Mouse (Mus musculus) ES-E14 (cell line): ENCODE measurements around the gene Phyhd1. TPM values are rescaled to one million over a fixed set of nuclear protein-coding genes. Genes with fewer than 3 reads are reported as not detected.
A peak's percentile ranks its signal among the peaks of the same experiment; 100 is the strongest.

Source experiments
- DNase-seq: peaks from one replicate; pipeline ENCODE4 v3.0.0-alpha.2; 2013; ENCODE audit warnings: low read depth, low spot score
- H3K27ac ChIP-seq: 2 replicates; pipeline ENCODE4 v1.5.1; 2012; ENCODE audit warnings: low read depth, mild to moderate bottlenecking, low read length, moderate library complexity, mixed read lengths; ENCODE audit not compliant: poor library complexity, insufficient read depth, severe bottlenecking
- H3K36me3 ChIP-seq: 2 replicates; pipeline ENCODE4 v1.6.1; 2012; ENCODE audit warnings: mild to moderate bottlenecking, low read length, moderate library complexity, mixed read lengths; ENCODE audit not compliant: control insufficient read depth, poor library complexity, insufficient read depth, severe bottlenecking
- H3K4me1 ChIP-seq, 2 experiments: fragments of 150-350 bp in 1 of 2; sonication (generic) in 1 of 2; 2 replicates each; pipeline ENCODE4 v1.6.1; 2012; ENCODE audit warnings: low read length in 2 of 2, mild to moderate bottlenecking in 1 of 2, mixed read lengths in 1 of 2; ENCODE audit not compliant: control insufficient read depth in 2 of 2, insufficient read depth in 2 of 2, poor library complexity in 1 of 2
- H3K4me3 ChIP-seq, 2 experiments: fragments of 150-350 bp in 1 of 2; sonication (generic) in 1 of 2; 2 replicates each; pipeline ENCODE4 v1.5.1; 2012; ENCODE audit warnings: low read length in 2 of 2, low read depth in 1 of 2, mild to moderate bottlenecking in 1 of 2, mixed read lengths in 1 of 2; ENCODE audit not compliant: insufficient read depth in 1 of 2, poor library complexity in 1 of 2, severe bottlenecking in 1 of 2
- H3K9ac ChIP-seq: 2 replicates; pipeline ENCODE4 v1.6.1; 2012; ENCODE audit warnings: low read depth, mild to moderate bottlenecking, low read length, mixed read lengths; ENCODE audit not compliant: poor library complexity, insufficient read depth, severe bottlenecking
- H3K9me3 ChIP-seq: fragments of 150-350 bp; sonication (generic); 2 replicates; pipeline ENCODE4 v1.6.1; 2012; ENCODE audit warnings: low read depth, mild to moderate bottlenecking, low read length; ENCODE audit not compliant: control insufficient read depth, insufficient read depth
- CHD2 ChIP-seq: IDR thresholded peaks from 2 replicates; pipeline ENCODE4 v1.6.1; 2014; ENCODE audit warnings: mild to moderate bottlenecking, low read depth, low read length, inconsistent platforms
- HCFC1 ChIP-seq: IDR thresholded peaks from 2 replicates; pipeline ENCODE4 v1.6.1; 2012; ENCODE audit warnings: low read length, inconsistent platforms, borderline replicate concordance; ENCODE audit not compliant: insufficient read depth
- MAFK ChIP-seq: IDR thresholded peaks from 2 replicates; pipeline ENCODE4 v1.6.1; 2014; ENCODE audit warnings: mild to moderate bottlenecking, low read depth, low read length, inconsistent platforms; ENCODE audit not compliant: insufficient read depth
- ZC3H11A ChIP-seq: IDR thresholded peaks from 2 replicates; pipeline ENCODE4 v1.6.1; 2012; ENCODE audit warnings: low read depth, mild to moderate bottlenecking, inconsistent platforms, low read length, borderline replicate concordance
- ZNF384 ChIP-seq: IDR thresholded peaks from 2 replicates; pipeline ENCODE4 v1.6.1; 2012; ENCODE audit warnings: low read depth, low read length, inconsistent platforms
- in situ Hi-C, 2 experiments: fragments of 600-800 bp; cut with MboI; formaldehyde crosslinking; loops; one replicate each; pipeline ENCODE4 v1.15.1; 2025; ENCODE audit warnings: low sequenced_read_pairs in 2 of 2, inconsistent platforms in 1 of 2; ENCODE audit not compliant: unreplicated experiment in 2 of 2
- total RNA-seq: library from RNA; depleted of rRNA; stranded (reverse); fragments of 300-350 nt; gene quantifications from 2 replicates; pipeline ENCODE4 v1.2.3, GENCODE M21; 2012

Gene Phyhd1
- total RNA-seq, 1 experiment = 2.7 TPM

DNA sequence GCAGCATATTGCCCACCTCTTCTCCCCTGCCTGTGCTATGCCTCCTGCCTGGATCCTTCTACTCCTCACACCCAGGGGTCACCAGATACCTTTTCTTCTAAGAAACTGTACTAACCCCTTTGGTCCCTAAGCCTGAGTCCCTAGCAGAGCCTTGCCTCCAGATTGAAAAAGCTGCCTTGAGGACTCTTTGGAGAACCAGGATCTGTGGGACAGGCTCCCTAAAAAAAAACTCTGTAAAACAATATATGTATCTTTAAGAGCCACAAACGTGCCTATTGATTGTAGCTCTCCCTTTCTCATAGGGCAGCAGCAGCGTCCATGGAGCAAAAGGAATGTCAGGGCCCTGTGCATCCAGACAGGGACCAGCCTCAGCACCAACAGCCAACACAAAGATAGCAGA is 25.7 kb upstream of the Phyhd1 start, which contains the start of gene Gm28035:
TSS of gene Gm28035 (plus strand) at position 301 of the 400 bp plus-strand sequence.
- in situ Hi-C loops = no loop called here
- H3K4me3 ChIP-seq = no peak within 1 kb of the TSS
- H3K36me3 ChIP-seq = peaks cover 9% of the 10 kb centered on the region; the same call in 1 of the 2 replicates
- H3K4me1 ChIP-seq = peaks cover 0 to 16% of the 10 kb centered on the region in 2 experiments; a peak in 1 of 4 replicates
- no peak for DNase-seq
- no peak for TF ChIP-seq ZC3H11A
- no peak for TF ChIP-seq CHD2
- TF ChIP-seq ZNF384 = no peak
- TF ChIP-seq HCFC1 = no peak
- TF ChIP-seq MAFK = no peak
- H3K9ac ChIP-seq = no peak within 1 kb of the TSS
- no peak within 1 kb of the TSS for H3K27ac ChIP-seq
- no peaks in the 10 kb centered on the region for H3K9me3 ChIP-seq

GRCm38 (mm10) chr2:30242509-30242908 is 23.5 kb upstream of the Phyhd1 start:
- TF ChIP-seq CHD2 (no peak), HCFC1 (no peak), MAFK (no peak), ZNF384 (no peak), ZC3H11A (no peak)
- Histone ChIP-seq H3K9me3 (no peaks in the 10 kb centered on the region), H3K27ac (peak overlapping the region; percentile 82), H3K36me3 (peaks cover 9% of the 10 kb centered on the region; the same call in 1 of the 2 replicates), H3K4me1 (peaks cover 0 to 16% of the 10 kb centered on the region in 2 experiments; a peak in 1 of 4 replicates), H3K4me3 (no peak overlapping the region), H3K9ac (no peak overlapping the region)
- DNase-seq = peak; percentile 62
- in situ Hi-C loops = no loop called here

GRCm38 (mm10) chr2:30243391-30243790 is 22.6 kb upstream of the Phyhd1 start:
- no peak overlapping the region for H3K9ac ChIP-seq
- peaks cover 0 to 16% of the 10 kb centered on the region in 2 experiments; a peak in 1 of 4 replicates for H3K4me1 ChIP-seq
- no peaks in the 10 kb centered on the region for H3K9me3 ChIP-seq
- DNase-seq = no peak
- peaks cover 12% of the 10 kb centered on the region; the same call in 1 of the 2 replicates for H3K36me3 ChIP-seq
- in situ Hi-C loops = no loop called here
- H3K4me3 ChIP-seq = no peak overlapping the region
- no peak for TF ChIP-seq MAFK
- TF ChIP-seq ZNF384 = no peak
- TF ChIP-seq HCFC1 = no peak
- no peak for TF ChIP-seq CHD2
- no peak for TF ChIP-seq ZC3H11A
- H3K27ac ChIP-seq = no peak overlapping the region

- in situ Hi-C loops = no loop called here
- peaks cover 16% of the 10 kb centered on the region; the same call in 1 of the 2 replicates for H3K36me3 ChIP-seq
- DNase-seq = no peak
These were observed 21.3 kb upstream of the Phyhd1 start for GRCm38 (mm10) chr2:30244595-30245178.

DNA sequence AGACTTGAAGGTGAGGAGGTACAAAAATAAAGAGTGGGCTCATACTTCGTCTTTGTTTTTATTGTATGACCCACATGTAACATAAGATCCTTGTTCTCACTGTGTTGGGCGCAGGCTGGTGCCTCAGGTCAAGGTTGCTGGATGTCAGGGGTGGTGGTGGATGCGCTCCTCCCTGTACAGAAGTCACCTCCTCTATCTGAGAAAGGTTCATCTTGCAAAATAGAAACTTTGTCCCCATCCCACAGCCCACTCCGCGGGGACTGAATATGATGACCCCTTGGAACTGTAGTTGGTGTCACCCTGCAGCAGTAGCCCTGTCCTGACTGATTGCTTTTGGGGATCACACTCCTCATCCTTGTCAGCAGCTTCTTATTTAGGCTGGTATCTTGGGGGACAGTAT is 19.0 kb upstream of the Phyhd1 start:
- in situ Hi-C loops = no loop called here
- Histone ChIP-seq H3K27ac (no peak overlapping the region), H3K36me3 (peaks cover 10% of the 10 kb centered on the region; the same call in 1 of the 2 replicates), H3K9me3 (no peaks in the 10 kb centered on the region), H3K4me1 (peaks cover 4 to 21% of the 10 kb centered on the region in 2 experiments), H3K4me3 (no peak overlapping the region), H3K9ac (no peak overlapping the region)
- TF ChIP-seq ZC3H11A (no peak), HCFC1 (no peak), ZNF384 (no peak), CHD2 (no peak), MAFK (no peak)
- DNase-seq = no peak

More at GRCm38 (mm10) chr2:30244595-30245178, 21.3 kb upstream of the Phyhd1 start:
- no peak overlapping the region for H3K4me3 ChIP-seq
- no peak for TF ChIP-seq CHD2
- TF ChIP-seq ZC3H11A = no peak
- TF ChIP-seq MAFK = no peak
- no peak for TF ChIP-seq HCFC1
- no peak for TF ChIP-seq ZNF384
- no peaks in the 10 kb centered on the region for H3K9me3 ChIP-seq
- H3K27ac ChIP-seq = no peak overlapping the region
- no peak overlapping the region for H3K9ac ChIP-seq
- peaks cover 0 to 11% of the 10 kb centered on the region in 2 experiments; a peak in 1 of 4 replicates for H3K4me1 ChIP-seq
